Mouse (Mus musculus) bone marrow, adult 2 months (tissue): Measurements from ENCODE around the gene Foxn3.

Source experiments
- CTCF ChIP-seq: fragments of 200-500 bp; IDR thresholded peaks from 2 replicates; pipeline ENCODE4 v1.5.1; 2011; ENCODE audit warnings: low read length, control low read depth; ENCODE audit not compliant: control insufficient read depth, insufficient read depth
- POLR2A ChIP-seq: fragments of 200-500 bp; IDR thresholded peaks from 2 replicates; pipeline ENCODE4 v1.6.1; 2011; ENCODE audit warnings: low read depth, mild to moderate bottlenecking, control low read depth, low read length, borderline replicate concordance; ENCODE audit not compliant: control insufficient read depth

GRCm38 (mm10) chr12:99221087-99221846 is 342.1 kb downstream of the Foxn3 start:
- TF ChIP-seq CTCF = no peak
- no peak for TF ChIP-seq POLR2A
